Mouse (Mus musculus) gastrocnemius, postnatal 10 days (tissue): ENCODE results near the gene Padi2. TPM values are rescaled to one million over a fixed set of nuclear protein-coding genes. Genes with fewer than 3 reads are reported as not detected.

Experiments
- DNase-seq: peaks from one replicate; pipeline ENCODE4 v3.0.0; 2021; ENCODE audit warnings: mixed read lengths
- total RNA-seq, 2 experiments: library from RNA; stranded (reverse); gene quantifications; 2 replicates each; pipeline ENCODE4 v1.2.3; 2021

Padi2 gene
- total RNA-seq, 2 experiments from 2014 or later = 96.8 to 105 TPM

- no peak for DNase-seq
Measured at GRCm38 (mm10) chr4:140959128-140959679, 53.1 kb downstream of the Padi2 start.

- DNase-seq = no peak
Measured at GRCm38 (mm10) chr4:140959715-140960479, 53.8 kb downstream of the Padi2 start.

GRCm38 (mm10) chr4:140960781-140961466, 54.8 kb downstream of the Padi2 start, which contains the start of gene Sdhb:
TSS of gene Sdhb (plus strand) at chr4:140961203.
- peak; percentile 92 for DNase-seq

- DNase-seq = no peak
Measured at GRCm38 (mm10) chr4:140961467-140962206, 55.5 kb downstream of the Padi2 start.

GRCm38 (mm10) chr4:140962207-140962909, 56.2 kb downstream of the Padi2 start:
- DNase-seq = no peak

GRCm38 (mm10) chr4:140962950-140963349, 56.8 kb downstream of the Padi2 start:
- no peak for DNase-seq

- no peak for DNase-seq
Measured at GRCm38 (mm10) chr4:140963941-140964597, 57.9 kb downstream of the Padi2 start.

- peak; percentile 62 for DNase-seq
Measured at GRCm38 (mm10) chr4:140964620-140965019, 58.5 kb downstream of the Padi2 start.

GRCm38 (mm10) chr4:140967386-140968159, 61.4 kb downstream of the Padi2 start:
- no peak for DNase-seq

- DNase-seq = no peak
Measured at GRCm38 (mm10) chr4:140971691-140972090, 65.5 kb downstream of the Padi2 start.

- DNase-seq = no peak
Measured at GRCm38 (mm10) chr4:140974408-140974807, 68.3 kb downstream of the Padi2 start.

- no peak for DNase-seq
Measured at GRCm38 (mm10) chr4:140975356-140975755, 69.2 kb downstream of the Padi2 start.

GRCm38 (mm10) chr4:140977278-140977677, 71.1 kb downstream of the Padi2 start:
- DNase-seq = no peak

GRCm38 (mm10) chr4:140977886-140978692, 71.9 kb downstream of the Padi2 start:
- no peak for DNase-seq

- no peak for DNase-seq
Measured at GRCm38 (mm10) chr4:140981605-140982004, 75.5 kb downstream of the Padi2 start.

GRCm38 (mm10) chr4:140982808-140983207, 76.7 kb downstream of the Padi2 start:
- DNase-seq = no peak

- no peak for DNase-seq
Measured at GRCm38 (mm10) chr4:140983442-140983841, 77.3 kb downstream of the Padi2 start.

- no peak for DNase-seq
Measured at GRCm38 (mm10) chr4:140984544-140984943, 78.4 kb downstream of the Padi2 start.

GRCm38 (mm10) chr4:140986024-140986710, 80.0 kb downstream of the Padi2 start:
- DNase-seq = no peak
